Mouse (Mus musculus): ENCODE results near the gene Olfr926.
"Not testable (repeated sequence)": the region's sequence is repeated elsewhere in the genome, so short reads cannot be mapped to it uniquely, and the experiment has no call there.

Olfr926 gene

GRCm38 (mm10) chr9:38876826-38877225 is at the start of gene Olfr926:
Olfr926 (plus strand) TSS chr9:38877126.
- no peak for DNase-seq (ENCODE audit: low spot score in 2 of 2)

GRCm38 (mm10) chr9:38833027-38833426 is 43.9 kb upstream of the Olfr926 start:
- DNase-seq (ENCODE audit: low spot score in 2 of 2): no peak

GRCm38 (mm10) chr9:38844149-38844548 is 32.8 kb upstream of the Olfr926 start, which contains the start of gene Olfr924:
Olfr924 (plus strand) TSS chr9:38844449.
- DNase-seq (ENCODE audit: low spot score in 2 of 2): no peak

- DNase-seq (ENCODE audit: low spot score in 2 of 2): no peak
Observed at GRCm38 (mm10) chr9:38854760-38855159, 22.2 kb upstream of the Olfr926 start, which contains the start of gene Olfr26. Olfr26 (plus strand) TSS chr9:38855060.

GRCm38 (mm10) chr9:38874880-38875279 is 2.0 kb upstream of the Olfr926 start:
- not testable (repeated sequence) for DNase-seq (ENCODE audit: low spot score in 2 of 2)

Data from thymus, postnatal 10 days (tissue).